Mouse (Mus musculus) regulatory T cell (primary cell): ENCODE measurements around the gene Susd1.

ENCODE experiments used
- in situ Hi-C: fragments of 300-600 bp; cut with MboI, MseI; formaldehyde crosslinking; loops from one replicate; pipeline ENCODE4 v1.15.1; 2025; ENCODE audit warnings: high pct_unique_total_duplicates

The Susd1 gene

GRCm38 (mm10) chr4:59381007-59381743, 57.3 kb downstream of the Susd1 start:
- in situ Hi-C loops, result loop anchor here (10.0 kb wide), 1 partner anchor 626 kb away; no protein-coding TSS in a partner anchor

GRCm38 (mm10) chr4:59380478-59380877, 58.0 kb downstream of the Susd1 start:
- in situ Hi-C loops, result loop anchor here (10.0 kb wide), 1 partner anchor 626 kb away; no protein-coding TSS in a partner anchor

DNA sequence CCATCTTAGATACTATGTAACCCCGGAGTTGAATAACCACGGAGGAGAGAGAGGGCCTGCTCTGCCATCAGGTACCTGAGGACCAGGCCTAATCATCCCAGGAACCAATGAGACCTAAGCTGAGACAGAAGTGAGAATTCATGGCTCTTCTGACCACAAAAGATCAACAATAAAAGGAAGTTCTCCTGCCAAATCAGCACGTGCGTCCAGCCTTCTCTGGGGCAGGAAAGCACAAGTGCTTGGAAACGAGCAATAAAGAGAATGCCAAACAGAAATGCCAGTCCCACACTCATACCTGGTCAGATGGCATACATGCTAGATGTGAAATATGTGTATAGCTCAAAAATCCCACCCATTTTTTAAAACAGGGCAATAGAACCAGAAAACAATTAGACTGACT, 58.6 kb downstream of the Susd1 start:
- in situ Hi-C loops, result loop anchor here (10.0 kb wide), 1 partner anchor 625 kb away; no protein-coding TSS in a partner anchor

DNA sequence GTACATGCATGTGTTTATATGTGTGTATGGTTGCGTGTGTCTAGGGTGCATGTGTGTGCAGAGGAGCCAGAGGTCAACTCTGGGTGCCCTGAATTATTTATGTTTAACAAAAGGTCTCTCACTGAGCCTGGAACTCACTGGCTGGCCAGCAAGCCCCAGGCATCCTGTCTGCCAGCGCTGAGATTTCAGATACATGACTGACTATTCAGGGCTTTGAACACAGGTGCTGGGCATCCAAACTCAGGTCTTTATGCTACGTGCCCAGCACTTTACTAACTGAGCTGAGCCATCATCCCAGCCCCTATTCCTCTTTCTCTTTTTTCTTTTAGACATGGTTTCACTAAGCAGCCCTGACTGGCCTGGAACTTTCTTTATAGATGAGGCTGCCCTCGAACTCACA, 59.8 kb downstream of the Susd1 start:
- in situ Hi-C loops, result no loop called here

- in situ Hi-C loops, result no loop called here
Observed at GRCm38 (mm10) chr4:59374271-59374938, 64.0 kb downstream of the Susd1 start.

DNA sequence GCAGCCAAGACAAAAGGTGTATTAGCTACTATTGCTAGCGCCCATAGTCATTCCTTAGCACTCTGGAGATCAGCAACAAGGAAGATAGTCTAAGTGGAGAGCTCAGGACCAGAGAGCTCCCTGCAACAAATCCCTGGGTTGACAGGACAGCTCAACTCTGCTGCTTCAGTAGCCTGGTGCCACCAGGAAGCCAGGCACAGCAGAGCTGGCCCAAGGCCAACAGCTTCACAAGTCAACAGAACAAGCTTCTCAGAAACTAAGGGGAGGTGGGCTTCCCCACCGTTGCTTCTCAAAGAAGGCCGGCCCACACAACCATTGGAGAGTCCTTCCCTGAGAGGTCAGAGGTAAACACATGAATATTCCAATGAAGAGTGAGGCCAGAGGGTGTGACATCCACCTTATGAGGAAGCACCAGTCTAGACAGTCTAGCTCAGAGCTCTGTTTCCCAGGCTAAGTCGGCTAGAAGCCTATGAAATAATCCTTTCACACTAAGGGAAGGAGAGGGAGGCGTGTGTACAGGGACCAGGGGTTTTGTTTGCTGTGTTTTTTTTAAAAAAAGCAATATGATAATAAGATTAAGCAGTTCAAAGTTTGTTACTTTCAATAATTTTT, 65.8 kb downstream of the Susd1 start:
- in situ Hi-C loops, result no loop called here

- in situ Hi-C loops, result no loop called here
Observed at GRCm38 (mm10) chr4:59371910-59372309, 66.5 kb downstream of the Susd1 start.

- in situ Hi-C loops, result no loop called here
Observed at GRCm38 (mm10) chr4:59369941-59370340, 68.5 kb downstream of the Susd1 start.

GRCm38 (mm10) chr4:59368118-59368517, 70.3 kb downstream of the Susd1 start:
- in situ Hi-C loops, result no loop called here

DNA sequence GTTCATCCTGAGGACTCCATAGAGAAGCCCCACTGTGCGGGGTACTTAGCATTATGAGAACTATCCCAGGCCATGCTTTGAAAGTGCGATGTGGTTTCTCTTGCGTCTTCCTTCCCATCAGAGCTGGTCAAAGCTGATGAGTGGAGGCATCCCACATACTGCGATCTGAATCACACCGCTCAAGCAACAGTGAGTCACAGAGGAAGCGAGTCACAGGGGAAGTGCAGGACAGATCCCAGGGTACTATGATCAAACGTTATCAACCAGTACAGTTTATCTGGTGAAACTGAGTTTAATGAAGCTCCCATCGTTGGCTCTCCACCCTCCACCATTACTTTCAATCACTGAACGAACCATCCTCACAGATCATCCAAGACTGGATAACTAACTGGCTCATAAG, 72.2 kb downstream of the Susd1 start:
- in situ Hi-C loops, result no loop called here

GRCm38 (mm10) chr4:59365571-59365970, 72.9 kb downstream of the Susd1 start:
- in situ Hi-C loops, result no loop called here

- in situ Hi-C loops, result loop anchor here (5.0 kb wide), 2 partner anchors 88 to 208 kb away; no protein-coding TSS in a partner anchor
Observed at GRCm38 (mm10) chr4:59364229-59365173, 73.9 kb downstream of the Susd1 start.

DNA sequence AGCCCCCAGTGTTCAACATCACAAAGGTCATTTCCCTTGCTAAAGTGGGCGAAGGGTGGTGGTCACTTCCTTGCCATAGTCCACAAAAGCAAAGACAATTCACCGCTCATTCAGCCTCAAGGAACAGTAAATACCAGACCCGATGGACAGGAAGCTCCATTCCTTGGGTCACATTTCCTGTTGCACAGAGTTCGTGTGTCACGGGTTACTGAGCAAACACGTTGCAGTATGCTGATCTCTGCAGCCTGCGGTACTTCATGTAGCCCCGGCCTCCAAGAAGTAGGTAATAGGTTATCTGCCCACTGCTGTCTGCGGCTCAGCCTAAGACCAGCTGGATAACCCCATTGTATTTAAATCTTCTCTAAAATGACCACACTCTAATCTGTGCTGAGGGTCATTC, 75.4 kb downstream of the Susd1 start:
- in situ Hi-C loops, result loop anchor here (5.0 kb wide), 2 partner anchors 89 to 209 kb away; no protein-coding TSS in a partner anchor

GRCm38 (mm10) chr4:59360704-59361103, 77.7 kb downstream of the Susd1 start:
- in situ Hi-C loops, result loop anchor here (5.0 kb wide), 2 partner anchors 92 to 212 kb away; no protein-coding TSS in a partner anchor

DNA sequence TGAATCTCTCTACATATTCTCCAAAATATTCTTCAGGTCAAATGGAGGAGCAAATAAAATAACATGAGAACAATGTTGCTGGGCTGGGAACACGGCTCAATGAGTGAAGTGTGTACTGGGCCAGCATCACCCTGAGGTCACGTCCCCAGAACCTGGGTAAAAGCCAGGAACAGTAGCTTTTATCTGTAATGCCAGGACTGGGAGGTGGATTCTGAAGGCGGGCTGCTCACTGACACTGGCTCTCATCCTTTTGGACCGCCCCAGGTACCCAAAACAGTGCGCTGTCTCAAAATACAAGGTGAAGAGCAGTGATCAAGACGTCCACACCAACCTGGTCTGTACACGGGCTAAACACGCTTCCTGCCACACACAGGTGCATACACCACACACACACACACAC, 78.5 kb downstream of the Susd1 start:
- in situ Hi-C loops, result loop anchor here (5.0 kb wide), 2 partner anchors 92 to 212 kb away; no protein-coding TSS in a partner anchor

GRCm38 (mm10) chr4:59358960-59359359, 79.5 kb downstream of the Susd1 start:
- in situ Hi-C loops, result no loop called here

DNA sequence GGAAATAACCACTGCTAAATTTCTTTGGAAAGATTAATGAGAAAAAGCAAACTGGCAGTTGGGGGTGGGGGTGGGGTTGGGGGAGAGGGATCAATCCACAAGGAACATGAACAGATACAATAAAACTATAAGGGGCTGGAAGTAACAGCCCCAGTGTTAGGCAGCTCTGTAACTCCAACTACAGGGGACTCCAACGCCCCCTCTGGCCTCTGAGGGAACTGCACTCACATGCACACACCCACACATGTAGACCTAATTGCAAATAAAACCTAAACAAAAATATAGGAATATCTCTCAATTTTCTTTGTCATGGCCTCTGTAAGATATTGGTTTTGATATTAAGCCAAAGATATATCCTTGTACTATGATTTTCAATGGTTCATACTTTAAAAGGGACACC, 83.0 kb downstream of the Susd1 start:
- in situ Hi-C loops, result no loop called here

- in situ Hi-C loops, result no loop called here
Observed at GRCm38 (mm10) chr4:59354666-59355065, 83.8 kb downstream of the Susd1 start.

DNA sequence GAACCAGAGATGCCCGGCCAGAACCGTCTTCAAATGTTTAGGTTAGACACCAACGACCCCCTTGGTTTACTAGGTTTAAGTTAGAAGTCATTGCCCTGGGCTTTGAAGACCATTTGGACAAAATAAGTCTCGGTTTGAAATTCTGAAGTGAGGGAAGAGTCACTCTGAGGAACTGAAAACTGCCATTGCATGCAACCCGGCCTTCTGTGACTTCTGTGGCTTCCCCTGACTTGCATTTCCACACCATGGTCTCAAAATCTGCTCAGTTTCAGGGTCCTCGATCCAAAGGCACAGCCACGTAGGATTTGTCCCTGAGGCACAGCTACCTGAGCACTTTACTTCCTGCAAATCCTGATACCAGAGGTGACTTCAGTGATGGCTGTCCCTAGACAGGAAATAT, 86.5 kb downstream of the Susd1 start:
- in situ Hi-C loops, result no loop called here

GRCm38 (mm10) chr4:59350354-59350753, 88.1 kb downstream of the Susd1 start:
- in situ Hi-C loops, result no loop called here
